17 mouse cellular contexts compared by ENCODE assay signal in genomic region chr1:52179939-52180568, GRCm38 (mm10). TPM values are rescaled to one million over a fixed set of nuclear protein-coding genes. Genes with fewer than 3 reads are reported as not detected.
DNase-seq lines count a peak whose midpoint lies in the region; ATAC-seq and TF ChIP-seq lines count a peak whose summit lies in the region.
"Had no signal": no experiment of that assay in that cellular context is flagged by ENCODE, and none has a peak within 500 bp of the region (broad histone marks: within the 10 kb centered on the region; RNA-seq: fewer than 3 reads in every experiment).

No protein-coding gene starts in this region.

- no peaks in the 10 kb centered on the region for H3K27me3 ChIP-seq in hindbrain, embryonic 11.5 days (ENCODE audit: control insufficient read depth, insufficient read depth, low read length)
- H3K27me3 ChIP-seq: embryonic facial prominence, embryonic 13.5 days; forebrain, embryonic 12.5 days; heart, embryonic 12.5 days had no signal

- no peak for TF ChIP-seq CTCF in lung, adult 2 months (IDR thresholded peaks at IDR 0.05; ENCODE audit: insufficient read depth, low read length)

- DNase-seq in cerebellum, adult 11 months: peak; percentile 45
- DNase-seq in cerebellum, postnatal 14 days: no peak
- peak; percentile 90 for DNase-seq in brain, adult 2 months (ENCODE audit: low read depth, low spot score)
- peak; percentile 47 for DNase-seq in cerebellum, adult 8-10 months
- peak; percentile 39 to 48 for DNase-seq in cerebellum, postnatal 36 days
- no peak for DNase-seq in hindbrain, embryonic 11.5 days (ENCODE audit: low spot score)
- no peak for DNase-seq in lung, adult 2 months
- DNase-seq: adrenal gland, postnatal 10 days; gastrocnemius, postnatal 25 days had no signal

- H3K4me3 ChIP-seq in hindbrain, embryonic 11.5 days (ENCODE audit: low read depth, low read length): no peak overlapping the region
- no peak overlapping the region for H3K4me3 ChIP-seq in lung, adult 2 months (replicated peaks; ENCODE audit: extremely low read depth, low read depth, low read length)
- H3K4me3 ChIP-seq: embryonic facial prominence, embryonic 13.5 days; forebrain, embryonic 12.5 days; heart, embryonic 12.5 days; hindbrain, embryonic 10.5 days had no signal

- H3K27ac ChIP-seq in hindbrain, embryonic 11.5 days (ENCODE audit: low read depth, low read length): no peak overlapping the region
- H3K27ac ChIP-seq: embryonic facial prominence, embryonic 13.5 days; forebrain, embryonic 12.5 days; hindbrain, embryonic 10.5 days had no signal

- TF ChIP-seq POLR2A in lung, adult 2 months (IDR thresholded peaks at IDR 0.05; ENCODE audit: borderline replicate concordance, extremely low read depth, low read depth, low read length): no peak

- H3K9ac ChIP-seq in hindbrain, embryonic 11.5 days (ENCODE audit: low read depth, low read length): no peak overlapping the region
- H3K9ac ChIP-seq: embryonic facial prominence, embryonic 13.5 days; forebrain, embryonic 12.5 days; heart, embryonic 12.5 days had no signal

- H3K9me3 ChIP-seq in hindbrain, embryonic 11.5 days (ENCODE audit: control insufficient read depth, low read length): no peaks in the 10 kb centered on the region
- H3K9me3 ChIP-seq: embryonic facial prominence, embryonic 13.5 days; forebrain, embryonic 12.5 days; heart, embryonic 12.5 days; hindbrain, embryonic 10.5 days had no signal

- ATAC-seq in hindbrain, embryonic 11.5 days (ENCODE audit: low FRiP score): no peak
- ATAC-seq: forebrain, embryonic 16.5 days; hindbrain, embryonic 16.5 days; inflammation-experienced regulatory T-cells, adult 6 months; intestine, postnatal 0 days had no signal

- 95% methylated on average over 9 of the region's 9 CpGs for WGBS in hindbrain, embryonic 11.5 days
- WGBS in lung, adult 2 months: 94% methylated on average over 9 of the region's 9 CpGs

- no peaks in the 10 kb centered on the region for H3K4me1 ChIP-seq in hindbrain, embryonic 11.5 days (replicated peaks; ENCODE audit: control insufficient read depth, insufficient read depth, low read length)
- no peaks in the 10 kb centered on the region for H3K4me1 ChIP-seq in lung, adult 2 months (ENCODE audit: control insufficient read depth, insufficient read depth, low read length)
- H3K4me1 ChIP-seq: embryonic facial prominence, embryonic 13.5 days; forebrain, embryonic 12.5 days; hindbrain, embryonic 10.5 days had no signal

- no peaks in the 10 kb centered on the region for H3K36me3 ChIP-seq in hindbrain, embryonic 11.5 days (ENCODE audit: control insufficient read depth, insufficient read depth, low read length)
- H3K36me3 ChIP-seq: embryonic facial prominence, embryonic 13.5 days; forebrain, embryonic 12.5 days; heart, embryonic 12.5 days; hindbrain, embryonic 10.5 days had no signal

- H3K4me2 ChIP-seq in hindbrain, embryonic 11.5 days (replicated peaks; ENCODE audit: low read depth, low read length): no peak overlapping the region
- H3K4me2 ChIP-seq: embryonic facial prominence, embryonic 13.5 days; forebrain, embryonic 12.5 days; heart, embryonic 12.5 days had no signal

RNA-seq across cellular contexts. Expression of gene Gls, which starts 53.0 kb away (rescaled TPM):
- polyA plus RNA-seq in hindbrain, embryonic 11.5 days (2014; fragmentation: Nextera tagmentation; extraction: Ambion mirVana): 29.9 and 36.5 TPM in 2 replicates
- polyA plus RNA-seq in lung, adult 2 months (2012; rRNA removed): 11.1 and 20.0 TPM in 2 replicates

Comparison
In these comparisons a context has a peak if more than half of its experiments do, and no peak if none do; other contexts are left out.
1. DNase-seq: peak in cerebellum, adult 11 months (single experiment), brain, adult 2 months (single experiment), cerebellum, adult 8-10 months (single experiment) and cerebellum, postnatal 36 days (2 of 2); none in cerebellum, postnatal 14 days (0 of 2), hindbrain, embryonic 11.5 days (single experiment) and lung, adult 2 months (single experiment).